Mouse (Mus musculus): ENCODE data around the gene Cltc.

DNA sequence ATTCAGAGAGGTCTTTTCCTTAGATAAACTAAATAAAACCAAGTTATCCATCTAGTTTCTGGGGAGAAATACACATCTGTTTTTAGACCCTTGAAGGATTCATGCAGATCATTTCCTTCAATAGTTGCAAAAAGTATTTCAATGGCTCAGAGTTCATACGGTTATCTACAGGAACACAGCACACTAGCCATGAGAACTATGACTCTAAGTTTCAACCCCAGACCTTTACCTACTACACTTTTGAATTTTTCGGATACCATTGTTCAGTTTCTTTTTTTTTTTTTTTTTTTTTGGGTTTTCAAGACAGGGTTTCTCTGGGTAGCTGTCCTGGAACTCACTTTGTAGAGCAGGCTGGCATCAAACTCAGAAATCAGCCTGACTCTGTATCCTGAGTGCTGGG, 17.9 kb downstream of the Cltc start:
- TF ChIP-seq MAFK (IDR thresholded peaks at IDR 0.05; ENCODE audit: insufficient read depth, low read depth, low read length) (no peak), CHD2 (IDR thresholded peaks at IDR 0.05; ENCODE audit: low read depth, low read length) (no peak), ZNF384 (IDR thresholded peaks at IDR 0.05; ENCODE audit: low read depth, low read length) (no peak), HCFC1 (IDR thresholded peaks at IDR 0.05; ENCODE audit: borderline replicate concordance, insufficient read depth, low read length) (no peak)
